Mouse (Mus musculus): ENCODE data around the gene Zdhhc15. TPM values are rescaled to one million over a fixed set of nuclear protein-coding genes. Genes with fewer than 3 reads are reported as not detected.
A peak's percentile ranks its signal among the peaks of the same experiment; 100 is the strongest.
"Not testable (repeated sequence)": the region's sequence is repeated elsewhere in the genome, so short reads cannot be mapped to it uniquely, and the experiment has no call there.

The Zdhhc15 gene
- 4.6 and 5.2 TPM in 2 replicates for polyA plus RNA-seq (2015; fragmentation: Nextera tagmentation; extraction: Ambion mirVana)

DNA sequence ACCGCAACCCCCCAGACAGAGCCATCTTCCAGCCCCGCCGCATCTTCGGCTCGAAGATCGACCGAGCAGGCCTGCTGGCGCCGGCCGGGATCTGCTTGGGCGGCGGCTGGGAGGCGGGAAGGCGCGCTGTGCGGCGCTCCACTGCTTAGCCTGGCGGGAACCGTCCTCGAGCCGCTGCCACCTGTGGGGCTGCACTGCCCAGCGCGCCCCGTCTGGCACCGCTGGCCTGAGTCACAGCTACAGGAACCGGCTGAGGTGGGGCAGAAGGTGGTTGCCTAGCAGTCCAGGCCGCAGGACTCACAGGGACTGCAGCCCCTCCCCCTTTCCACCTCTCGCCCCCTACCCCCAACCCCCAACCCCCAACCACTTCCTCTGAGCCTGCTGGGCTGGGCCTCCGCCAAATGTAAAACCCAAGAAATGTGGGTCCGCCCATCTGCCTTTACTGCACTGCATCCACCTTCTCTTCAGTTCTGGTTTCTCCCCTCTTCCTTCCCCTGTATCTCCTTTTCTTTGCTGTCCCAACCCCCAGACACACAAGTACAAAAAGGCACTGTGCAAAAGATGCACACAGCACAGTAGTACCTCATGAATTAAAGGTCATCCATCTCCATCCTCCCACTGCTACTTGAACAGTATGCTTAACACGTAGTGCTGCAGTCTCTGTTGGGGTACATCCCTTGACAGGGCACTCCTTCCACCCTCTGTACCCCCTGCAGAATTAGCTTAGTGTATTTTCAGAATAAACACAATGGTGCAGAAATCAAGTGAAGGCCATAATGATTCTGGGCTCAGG, at the start of gene Zdhhc15:
TSS of gene Zdhhc15 (minus strand) at position 308 of the 793 bp plus-strand sequence.
- Histone ChIP-seq H3K4me2 (peak within 1 kb of the TSS; percentile 57), H3K9me3 (no peaks in the 10 kb centered on the region), H3K27me3 (peaks cover 20% of the 10 kb centered on the region; the same call in 1 of the 2 replicates), H3K4me1 (replicated peaks) (no peaks in the 10 kb centered on the region), H3K4me3 (peak within 1 kb of the TSS; percentile 52), H3K36me3 (no peaks in the 10 kb centered on the region), H3K9ac (peak within 1 kb of the TSS; percentile 72), H3K27ac (peak within 1 kb of the TSS; percentile 35; the same call in 1 of the 2 replicates)
- WGBS, result 20% methylated on average over 23 of the region's 31 CpGs
- ATAC-seq (ENCODE audit: low FRiP score), result peak; percentile 95

DNA sequence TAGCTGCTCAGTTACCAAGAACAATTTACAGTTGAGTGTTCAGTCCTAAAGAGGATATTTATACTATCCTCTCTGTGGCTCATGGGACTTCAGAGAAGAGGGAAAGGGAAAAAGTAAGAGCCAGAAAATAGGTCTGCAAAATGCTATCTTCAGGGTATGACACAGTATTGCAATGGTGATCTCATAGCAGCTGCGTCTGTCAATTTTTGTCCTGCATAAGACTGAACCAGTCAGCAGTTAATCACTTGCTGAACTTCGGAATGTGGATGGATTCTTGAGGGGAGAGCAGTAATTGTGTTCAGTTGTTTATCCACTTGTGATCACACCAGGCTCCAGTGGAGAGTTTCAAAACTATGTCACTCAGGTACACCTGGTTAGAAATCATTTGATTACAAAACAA, 37.1 kb upstream of the Zdhhc15 start:
- Histone ChIP-seq H3K27me3 (peaks cover 2% of the 10 kb centered on the region; the same call in 1 of the 2 replicates), H3K9me3 (no peaks in the 10 kb centered on the region), H3K27ac (no peak overlapping the region), H3K36me3 (no peaks in the 10 kb centered on the region), H3K4me1 (replicated peaks) (no peaks in the 10 kb centered on the region), H3K4me3 (no peak overlapping the region), H3K9ac (no peak overlapping the region), H3K4me2 (no peak overlapping the region)
- 84% methylated on average over 2 of the region's 2 CpGs for WGBS
- ATAC-seq (ENCODE audit: low FRiP score), result no peak

DNA sequence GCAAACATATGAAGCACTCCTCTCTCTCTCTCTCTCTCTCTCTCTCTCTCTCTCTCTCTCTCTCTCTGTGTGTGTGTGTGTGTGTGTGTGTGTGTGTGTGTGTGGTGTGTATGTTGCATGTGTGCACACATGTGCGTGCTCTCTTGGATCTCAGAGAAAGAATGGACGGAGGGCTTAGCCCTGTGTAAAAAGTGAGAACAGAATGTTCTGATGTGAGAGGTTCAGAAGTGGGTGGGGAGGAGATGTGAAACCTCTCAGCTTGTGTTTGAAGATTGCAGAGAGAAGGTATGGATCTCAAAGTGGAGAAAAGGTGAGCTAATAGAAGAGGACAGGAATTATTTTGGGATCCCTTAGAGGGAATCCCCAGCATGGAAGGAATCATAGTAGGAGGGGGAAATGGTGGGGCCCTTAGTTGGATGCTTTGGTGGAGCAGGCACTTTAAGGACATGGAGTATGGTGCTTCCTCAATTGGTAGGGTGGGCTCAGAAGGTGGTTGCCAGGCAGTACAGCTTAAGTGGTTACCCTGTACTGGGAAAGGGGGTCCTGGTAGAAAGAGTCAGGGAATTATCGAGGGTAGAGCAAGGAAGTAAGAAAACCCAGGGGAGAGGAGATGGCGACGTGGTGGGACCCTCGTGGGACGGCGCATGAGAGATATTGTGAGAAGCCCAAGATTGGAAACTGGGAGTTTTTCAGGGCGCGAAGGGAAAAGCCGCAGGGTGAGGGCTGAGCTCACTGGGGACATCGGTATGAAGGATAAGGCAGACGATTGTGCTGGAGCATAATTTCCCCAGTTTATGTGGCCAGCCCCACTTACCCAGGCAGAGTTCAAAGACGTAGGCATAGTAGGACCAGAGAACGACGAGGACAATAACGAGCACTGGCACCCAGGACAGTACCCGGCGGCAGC, 761 bp downstream of the Zdhhc15 start:
- peak overlapping the region; percentile 57 for H3K4me2 ChIP-seq
- 23% methylated on average over 19 of the region's 19 CpGs for WGBS
- ATAC-seq (ENCODE audit: low FRiP score), result peak; percentile 68

DNA sequence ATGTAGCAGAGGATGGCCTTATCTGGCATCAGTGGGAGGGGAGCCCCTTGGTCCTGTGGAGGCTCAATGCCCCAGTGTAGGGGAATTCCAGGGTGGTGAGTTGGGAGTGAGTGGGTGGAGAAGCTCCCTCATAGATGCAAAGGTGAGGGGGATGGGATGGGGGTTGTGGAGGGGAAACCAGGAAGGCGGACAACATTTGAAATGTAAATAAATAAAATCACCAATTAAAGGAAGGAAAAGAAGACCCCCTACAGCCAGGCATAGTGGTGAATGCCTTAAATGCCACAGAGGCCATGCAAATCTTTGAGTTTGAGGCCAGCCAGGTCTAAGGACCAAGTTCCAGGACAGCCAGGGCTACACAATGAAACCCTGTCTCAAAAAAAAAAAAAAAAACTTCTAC, 13.9 kb downstream of the Zdhhc15 start:
- no peak for ATAC-seq (ENCODE audit: low FRiP score)

More for the DNA sequence above, 761 bp downstream of the Zdhhc15 start:
- Histone ChIP-seq H3K9me3 (no peaks in the 10 kb centered on the region), H3K4me3 (peak overlapping the region; percentile 52), H3K4me1 (replicated peaks) (no peaks in the 10 kb centered on the region), H3K9ac (peak overlapping the region; percentile 72), H3K27ac (peak overlapping the region; percentile 35; the same call in 1 of the 2 replicates), H3K27me3 (peaks cover 20% of the 10 kb centered on the region; the same call in 1 of the 2 replicates), H3K36me3 (no peaks in the 10 kb centered on the region)

DNA sequence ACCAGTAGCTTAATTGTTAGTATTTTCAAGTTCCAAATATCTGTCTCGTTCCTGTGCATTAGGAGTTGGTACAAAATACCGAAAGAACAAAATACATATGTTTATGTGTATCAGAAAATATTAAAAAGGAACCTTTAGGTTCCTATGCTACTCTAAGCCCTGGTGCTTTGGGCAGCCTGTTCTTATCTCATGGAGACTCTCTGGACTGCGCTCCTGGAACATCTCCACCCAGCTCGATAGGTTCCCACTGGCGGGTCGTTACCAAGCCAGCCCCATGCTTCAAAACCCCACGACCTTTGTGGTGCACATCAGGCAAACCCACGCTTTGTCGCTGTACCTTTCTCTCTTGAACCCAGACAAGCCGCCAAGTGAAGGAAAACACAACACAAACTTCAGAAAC, 58.3 kb downstream of the Zdhhc15 start:
- H3K36me3 ChIP-seq, result no peaks in the 10 kb centered on the region
- no peak overlapping the region for H3K4me3 ChIP-seq
- H3K27me3 ChIP-seq, result peaks cover 7% of the 10 kb centered on the region; the same call in 1 of the 2 replicates
- no peak for ATAC-seq (ENCODE audit: low FRiP score)
- no peak overlapping the region for H3K27ac ChIP-seq
- no peak overlapping the region for H3K4me2 ChIP-seq
- no peaks in the 10 kb centered on the region for H3K4me1 ChIP-seq (replicated peaks)
- no peaks in the 10 kb centered on the region for H3K9me3 ChIP-seq
- WGBS, result 93% methylated on average over 10 of the region's 10 CpGs
- H3K9ac ChIP-seq, result no peak overlapping the region

More for the DNA sequence above, 13.9 kb downstream of the Zdhhc15 start:
- WGBS, result 78% methylated on average over 1 of the region's 1 CpGs
- no peaks in the 10 kb centered on the region for H3K4me1 ChIP-seq (replicated peaks)
- no peak overlapping the region for H3K9ac ChIP-seq
- H3K9me3 ChIP-seq, result no peaks in the 10 kb centered on the region
- no peak overlapping the region for H3K4me2 ChIP-seq
- no peak overlapping the region for H3K27ac ChIP-seq
- H3K4me3 ChIP-seq, result no peak overlapping the region
- peaks cover 8% of the 10 kb centered on the region; the same call in 1 of the 2 replicates for H3K27me3 ChIP-seq
- no peaks in the 10 kb centered on the region for H3K36me3 ChIP-seq

DNA sequence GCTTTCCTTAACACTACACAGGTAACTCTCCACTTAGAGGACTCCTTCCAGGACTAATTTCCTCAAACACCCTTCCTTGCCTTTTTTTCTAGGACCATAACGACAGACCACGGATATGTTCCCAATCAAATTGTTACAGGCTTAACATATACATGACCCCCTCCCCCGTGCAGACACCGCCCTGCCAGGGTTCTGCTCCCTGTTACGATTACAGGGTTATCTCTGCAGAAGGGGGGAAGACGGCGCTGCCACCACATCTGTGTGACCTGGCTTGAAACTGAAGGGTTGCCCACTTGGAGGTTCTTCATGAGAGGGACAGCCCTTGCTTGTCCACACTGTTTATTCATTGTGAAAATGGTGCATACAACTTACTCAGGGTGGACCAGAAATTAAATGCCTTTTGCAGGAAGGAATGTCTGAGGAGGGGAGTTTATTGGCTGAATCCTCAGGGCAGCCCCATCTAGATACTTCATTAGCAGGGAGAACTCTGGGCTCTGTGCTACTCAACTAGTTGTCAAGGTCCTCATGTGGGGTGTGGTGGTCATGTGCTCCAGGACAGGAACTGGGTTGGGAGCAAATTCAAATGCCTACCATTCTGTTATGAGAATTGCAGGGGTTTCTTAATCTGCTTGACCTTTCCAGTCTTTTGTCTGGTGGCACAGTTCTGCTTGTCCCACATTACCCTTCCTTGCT, 67.0 kb downstream of the Zdhhc15 start:
- not testable (repeated sequence) for H3K27ac ChIP-seq; H3K4me3 ChIP-seq; H3K27me3 ChIP-seq; H3K4me2 ChIP-seq; ATAC-seq (ENCODE audit: low FRiP score); H3K36me3 ChIP-seq; H3K9me3 ChIP-seq; H3K4me1 ChIP-seq (replicated peaks); H3K9ac ChIP-seq
- WGBS, result 100% methylated on average over 2 of the region's 7 CpGs

DNA sequence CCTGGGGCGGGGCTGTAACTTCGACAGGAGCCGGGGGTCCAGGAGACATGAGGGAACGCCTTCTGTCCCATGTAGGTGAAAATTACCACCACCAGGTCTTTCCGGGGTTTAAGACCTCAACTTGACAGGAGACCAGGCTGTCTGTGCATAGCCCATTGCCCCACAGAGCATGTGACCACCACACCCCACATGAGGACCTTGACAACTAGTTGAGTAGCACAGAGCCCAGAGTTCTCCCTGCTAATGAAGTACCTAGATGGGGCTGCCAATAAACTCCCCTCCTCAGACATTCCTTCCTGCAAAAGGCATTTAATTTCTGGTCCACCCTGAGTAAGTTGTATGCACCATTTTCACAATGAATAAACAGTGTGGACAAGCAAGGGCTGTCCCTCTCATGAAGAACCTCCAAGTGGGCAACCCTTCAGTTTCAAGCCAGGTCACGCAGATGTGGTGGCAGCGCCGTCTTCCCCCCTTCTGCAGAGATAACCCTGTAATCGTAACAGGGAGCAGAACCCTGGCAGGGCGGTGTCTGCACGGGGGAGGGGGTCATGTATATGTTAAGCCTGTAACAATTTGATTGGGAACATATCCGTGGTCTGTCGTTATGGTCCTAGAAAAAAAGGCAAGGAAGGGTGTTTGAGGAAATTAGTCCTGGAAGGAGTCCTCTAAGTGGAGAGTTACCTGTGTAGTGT, 68.5 kb downstream of the Zdhhc15 start:
- H3K27me3 ChIP-seq; H3K36me3 ChIP-seq; ATAC-seq (ENCODE audit: low FRiP score); H3K9ac ChIP-seq; H3K4me1 ChIP-seq (replicated peaks); H3K9me3 ChIP-seq; H3K4me2 ChIP-seq; H3K27ac ChIP-seq; H3K4me3 ChIP-seq: not testable (repeated sequence)
- WGBS, result 88% methylated on average over 8 of the region's 13 CpGs

DNA sequence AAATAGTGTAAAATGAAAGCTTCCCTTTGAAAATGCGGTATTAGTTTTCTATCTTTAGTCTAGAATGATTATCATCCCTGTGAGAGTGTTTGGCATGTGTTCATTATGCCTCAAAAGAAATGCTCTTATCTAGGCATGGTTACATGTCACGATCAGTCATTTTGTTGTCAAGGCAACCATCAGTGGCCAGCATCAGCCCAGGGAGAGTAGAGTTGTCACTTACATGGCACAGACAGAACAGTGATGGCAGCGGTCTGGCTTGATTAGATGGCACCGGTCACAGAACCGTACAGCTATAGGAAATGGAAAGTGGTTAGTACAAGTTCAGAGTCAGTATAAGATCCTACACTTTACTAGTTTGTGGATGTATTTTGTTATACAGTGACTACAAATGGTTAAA, 96.9 kb downstream of the Zdhhc15 start:
- H3K36me3 ChIP-seq, result no peaks in the 10 kb centered on the region
- 70% methylated on average over 5 of the region's 5 CpGs for WGBS
- no peak overlapping the region for H3K4me3 ChIP-seq
- H3K27ac ChIP-seq, result no peak overlapping the region
- no peak overlapping the region for H3K4me2 ChIP-seq
- no peaks in the 10 kb centered on the region for H3K4me1 ChIP-seq (replicated peaks)
- peaks cover 23% of the 10 kb centered on the region; the same call in 1 of the 2 replicates for H3K27me3 ChIP-seq
- no peak overlapping the region for H3K9ac ChIP-seq
- ATAC-seq (ENCODE audit: low FRiP score), result no peak
- no peaks in the 10 kb centered on the region for H3K9me3 ChIP-seq

DNA sequence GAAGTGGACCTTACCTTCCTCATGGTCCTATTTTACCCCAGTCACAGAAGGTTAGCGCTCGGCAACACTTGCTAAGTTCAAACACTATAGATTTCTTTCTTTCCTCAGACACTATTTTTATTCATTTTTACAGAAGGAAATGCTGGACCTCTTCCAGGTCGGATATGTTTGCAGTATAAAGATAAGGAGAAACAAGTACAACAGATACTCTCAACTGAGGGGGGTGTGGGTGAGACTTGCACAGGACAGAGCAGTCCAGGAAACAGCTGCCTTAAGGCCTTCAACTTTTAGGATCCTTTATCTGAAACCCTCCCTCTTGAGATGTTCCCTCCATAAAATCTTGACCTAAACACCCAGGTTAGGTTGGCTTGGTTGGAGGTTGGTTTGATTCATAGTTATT, 103.4 kb downstream of the Zdhhc15 start:
- Histone ChIP-seq H3K4me2 (no peak overlapping the region), H3K36me3 (no peaks in the 10 kb centered on the region)
- WGBS, result 82% methylated on average over 3 of the region's 3 CpGs

DNA sequence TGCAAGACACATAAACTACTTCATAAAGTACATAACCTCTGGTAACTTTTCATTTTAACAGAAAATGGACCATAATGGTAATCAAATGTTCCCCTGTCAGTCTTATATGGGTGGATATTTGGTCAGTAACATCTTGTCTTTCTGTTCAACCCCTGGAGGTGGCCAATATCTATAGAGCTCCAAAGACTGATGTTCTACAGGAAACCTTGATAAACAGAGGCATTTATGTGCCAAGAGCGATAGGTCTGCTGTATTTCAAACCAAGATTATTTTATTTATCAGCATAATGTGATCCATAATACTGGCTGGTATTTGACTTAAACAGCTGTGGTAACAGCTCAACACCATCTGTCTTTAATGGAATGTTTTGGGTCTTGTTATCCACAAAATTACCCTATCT, 125.6 kb downstream of the Zdhhc15 start:
- H3K27me3 ChIP-seq, result peaks cover 44% of the 10 kb centered on the region; the same call in 1 of the 2 replicates
- no peak overlapping the region for H3K9ac ChIP-seq
- H3K9me3 ChIP-seq, result no peaks in the 10 kb centered on the region
- no peak overlapping the region for H3K4me2 ChIP-seq
- no peaks in the 10 kb centered on the region for H3K4me1 ChIP-seq (replicated peaks)
- no peak for ATAC-seq (ENCODE audit: low FRiP score)
- WGBS, result 97% methylated on average over 1 of the region's 1 CpGs
- no peaks in the 10 kb centered on the region for H3K36me3 ChIP-seq
- no peak overlapping the region for H3K4me3 ChIP-seq
- no peak overlapping the region for H3K27ac ChIP-seq

More for the DNA sequence above, 103.4 kb downstream of the Zdhhc15 start:
- H3K9ac ChIP-seq, result no peak overlapping the region
- no peak for ATAC-seq (ENCODE audit: low FRiP score)
- H3K27ac ChIP-seq, result no peak overlapping the region
- peaks cover 17% of the 10 kb centered on the region; the same call in 1 of the 2 replicates for H3K27me3 ChIP-seq
- H3K4me1 ChIP-seq (replicated peaks), result no peaks in the 10 kb centered on the region
- H3K9me3 ChIP-seq, result no peaks in the 10 kb centered on the region
- H3K4me3 ChIP-seq, result no peak overlapping the region

DNA sequence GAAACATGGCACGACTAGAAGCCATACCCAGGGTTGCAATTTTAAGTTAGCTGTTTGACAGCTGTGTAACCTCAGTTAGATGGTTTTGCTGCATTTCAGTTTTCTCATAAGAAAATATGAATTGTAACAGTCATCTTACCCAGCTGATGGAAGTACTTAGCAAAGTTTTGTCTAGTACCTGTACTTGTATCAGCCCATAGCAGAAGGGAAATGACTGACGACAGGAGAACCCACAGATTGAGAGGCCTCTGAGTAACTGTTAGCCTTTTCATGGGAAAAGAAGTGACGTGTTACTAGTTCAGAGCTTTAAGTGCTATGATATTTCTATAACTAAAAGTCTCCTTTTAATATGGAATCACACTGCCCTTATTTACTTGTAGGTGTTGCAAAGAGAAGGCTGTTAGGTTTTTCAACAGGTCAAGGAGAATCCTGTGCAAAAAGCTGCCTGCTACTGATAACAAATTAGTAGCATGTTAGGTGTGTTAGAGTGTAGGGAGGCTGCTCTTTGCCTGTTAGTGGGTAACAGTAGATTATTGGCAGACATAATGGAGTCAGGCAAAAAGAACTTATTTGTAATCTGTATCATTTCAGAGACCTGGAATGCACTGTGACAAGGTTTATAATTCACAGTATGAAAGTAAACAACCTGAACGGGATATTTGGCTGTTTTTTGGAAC, 126.8 kb downstream of the Zdhhc15 start:
- no peak overlapping the region for H3K4me3 ChIP-seq
- peaks cover 45% of the 10 kb centered on the region; the same call in 1 of the 2 replicates for H3K27me3 ChIP-seq
- H3K27ac ChIP-seq, result no peak overlapping the region
- no peaks in the 10 kb centered on the region for H3K36me3 ChIP-seq
- H3K4me1 ChIP-seq (replicated peaks), result no peaks in the 10 kb centered on the region
- H3K9me3 ChIP-seq, result no peaks in the 10 kb centered on the region
- 80% methylated on average over 4 of the region's 4 CpGs for WGBS
- no peak overlapping the region for H3K9ac ChIP-seq
- H3K4me2 ChIP-seq, result no peak overlapping the region
- ATAC-seq (ENCODE audit: low FRiP score), result no peak
